Mouse (Mus musculus): ENCODE results near the gene Zc3h12c. TPM values are rescaled to one million over a fixed set of nuclear protein-coding genes. Genes with fewer than 3 reads are reported as not detected.
A peak's percentile ranks its signal among the peaks of the same experiment; 100 is the strongest.

Gene Zc3h12c
- total and polyA plus RNA-seq, 3 experiments = 1.3 TPM; not detected in 1

GRCm38 (mm10) chr9:52174671-52175111 lies 6.3 kb upstream of the Zc3h12c start (continued):
- TF ChIP-seq NELFE (IDR thresholded peaks at IDR 0.05; ENCODE audit: low read depth, low read length) = no peak
- peak; percentile 32 for TF ChIP-seq TAL1 (IDR thresholded peaks at IDR 0.05; ENCODE audit: low read length)

GRCm38 (mm10) chr9:52173937-52174336 lies 5.6 kb upstream of the Zc3h12c start:
- Histone ChIP-seq H3K9ac (ENCODE audit: control insufficient read depth, low read depth, low read length, poor library complexity, severe bottlenecking) (no peak overlapping the region), H3K9me3 (replicated peaks; ENCODE audit: insufficient read depth, low read length) (no peaks in the 10 kb centered on the region), H3K27me3 (ENCODE audit: control insufficient read depth in 1 of 2, insufficient read depth in 2 of 2, low read length in 2 of 2) (no peaks in the 10 kb centered on the region), H3K4me1 (ENCODE audit: control insufficient read depth in 1 of 2, insufficient read depth in 2 of 2, low read length in 2 of 2) (peaks cover 12 to 46% of the 10 kb centered on the region in 2 experiments), H3K27ac (ENCODE audit: control insufficient read depth, low read depth, low read length) (no peak overlapping the region), H3K79me2 (ENCODE audit: control insufficient read depth, insufficient read depth, low read length, poor library complexity) (no peaks in the 10 kb centered on the region), H3K36me3 (ENCODE audit: control insufficient read depth in 1 of 2, insufficient read depth in 2 of 2, low read length in 2 of 2) (peaks cover 0 to 38% of the 10 kb centered on the region in 2 experiments; a peak in 2 of 4 replicates), H3K4me3 (ENCODE audit: control insufficient read depth in 1 of 2, insufficient read depth in 1 of 2, low read depth in 2 of 2, low read length in 2 of 2) (no peak overlapping the region)
- TF ChIP-seq MXI1 (IDR thresholded peaks at IDR 0.05; ENCODE audit: low read depth, low read length) (no peak), RCOR1 (IDR thresholded peaks at IDR 0.05; ENCODE audit: low read depth, low read length) (peak; percentile 28; the same call in 1 of the 2 replicates), MEF2A (IDR thresholded peaks at IDR 0.05; ENCODE audit: extremely low read depth, insufficient replicate concordance, low read depth, low read length, poor library complexity, severe bottlenecking) (peak; percentile 48; the same call in 1 of the 2 replicates)
- no peak for DNase-seq (ENCODE audit: low read depth, low spot score)

- H3K9me3 ChIP-seq (replicated peaks; ENCODE audit: insufficient read depth, low read length) = no peaks in the 10 kb centered on the region
- H3K9ac ChIP-seq (ENCODE audit: control insufficient read depth, low read depth, low read length, poor library complexity, severe bottlenecking) = no peak overlapping the region
- peaks cover 12 to 46% of the 10 kb centered on the region in 2 experiments for H3K4me1 ChIP-seq (ENCODE audit: control insufficient read depth in 1 of 2, insufficient read depth in 2 of 2, low read length in 2 of 2)
- TF ChIP-seq E2F4 (IDR thresholded peaks at IDR 0.05; ENCODE audit: borderline replicate concordance, low read depth, low read length) = no peak
- 0 out of 2 replicates have a peak, but pooled peaks have one; percentile 44 for TF ChIP-seq ETS1 (IDR thresholded peaks at IDR 0.05; ENCODE audit: low read depth, low read length)
- TF ChIP-seq EP300 (IDR thresholded peaks at IDR 0.05; ENCODE audit: low read depth in 1 of 2, low read length in 2 of 2) = no peak
- TF ChIP-seq SIN3A (IDR thresholded peaks at IDR 0.05; ENCODE audit: low read length) = peak; percentile 34; the same call in 1 of the 2 replicates
- TF ChIP-seq MAFK (IDR thresholded peaks at IDR 0.05; ENCODE audit: borderline replicate concordance, low read depth, low read length) = no peak
- TF ChIP-seq GATA1 (IDR thresholded peaks at IDR 0.05; ENCODE audit: low read depth, low read length) = peak; percentile 50
- TF ChIP-seq RCOR1 (IDR thresholded peaks at IDR 0.05; ENCODE audit: low read depth, low read length) = peak; percentile 22; the same call in 1 of the 2 replicates
- TF ChIP-seq ELF1 (IDR thresholded peaks at IDR 0.05; ENCODE audit: low read depth, low read length) = no peak
- no peak for TF ChIP-seq POLR2A (IDR thresholded peaks at IDR 0.05; ENCODE audit: control insufficient read depth in 1 of 2, insufficient read depth in 1 of 2, low read depth in 1 of 2, low read length in 2 of 2, poor library complexity in 1 of 2)
- TF ChIP-seq SMC3 (IDR thresholded peaks at IDR 0.05; ENCODE audit: low read depth, low read length) = no peak
- no peak for TF ChIP-seq CTCF (IDR thresholded peaks at IDR 0.05 in 2 of 3, conservative IDR thresholded peaks at IDR 0.05 in 1 of 3; ENCODE audit: control insufficient read depth in 1 of 3, insufficient read depth in 1 of 3, low read depth in 2 of 3, low read length in 3 of 3, poor library complexity in 1 of 3, severe bottlenecking in 1 of 3)
- no peak for TF ChIP-seq CHD2 (IDR thresholded peaks at IDR 0.05; ENCODE audit: low read length)
- no peaks in the 10 kb centered on the region for H3K27me3 ChIP-seq (ENCODE audit: control insufficient read depth in 1 of 2, insufficient read depth in 2 of 2, low read length in 2 of 2)
- H3K36me3 ChIP-seq (ENCODE audit: control insufficient read depth in 1 of 2, insufficient read depth in 2 of 2, low read length in 2 of 2) = peaks cover 0 to 38% of the 10 kb centered on the region in 2 experiments; a peak in 2 of 4 replicates
- no peak overlapping the region for H3K27ac ChIP-seq (ENCODE audit: control insufficient read depth, low read depth, low read length)
- peak; percentile 47 for DNase-seq (ENCODE audit: low read depth, low spot score)
- peaks cover 5% of the 10 kb centered on the region; the same call in 1 of the 2 replicates for H3K79me2 ChIP-seq (ENCODE audit: control insufficient read depth, insufficient read depth, low read length, poor library complexity)
- no peak overlapping the region for H3K4me3 ChIP-seq (ENCODE audit: control insufficient read depth in 1 of 2, insufficient read depth in 1 of 2, low read depth in 2 of 2, low read length in 2 of 2)
Measured at GRCm38 (mm10) chr9:52172550-52172949, 4.2 kb upstream of the Zc3h12c start.

All from MEL (cell line).